Mouse (Mus musculus): ENCODE measurements around the gene Prl5a1.

DNA sequence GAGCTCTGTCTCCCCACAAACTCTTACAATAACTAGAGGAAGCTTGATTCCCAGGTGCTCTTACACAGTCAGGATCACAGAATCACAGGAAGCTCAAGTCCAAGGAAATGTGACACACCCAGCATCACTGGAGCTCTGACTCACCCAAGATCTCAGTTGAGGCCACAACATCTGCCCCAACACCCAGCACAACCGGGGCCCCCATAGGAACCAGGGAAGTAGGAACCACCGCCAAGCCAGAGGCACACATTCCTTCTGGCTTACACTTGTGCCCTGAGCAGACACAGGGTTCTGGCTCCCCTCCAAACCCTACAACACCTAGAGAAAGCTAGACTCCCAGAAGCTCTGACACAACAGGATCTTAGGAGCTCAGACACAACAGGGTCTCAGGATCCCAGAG, 9.5 kb upstream of the Prl5a1 start:
- TF ChIP-seq CTCF (conservative IDR thresholded peaks at IDR 0.05; ENCODE audit: low read length) (no peak), NANOG (IDR thresholded peaks at IDR 0.05; ENCODE audit: borderline replicate concordance, low read length) (no peak)

Measured in E14TG2a.4 (cell line).